In genomic region chr13:31190036-31190435, GRCm38 (mm10) we compare ENCODE assay signal across 23 mouse cellular contexts.
"Had no signal": no experiment of that assay in that cellular context is flagged by ENCODE, and none has a peak within 500 bp of the region (broad histone marks: within the 10 kb centered on the region; RNA-seq: fewer than 3 reads in every experiment).

No protein-coding gene starts in this region.

- H3K36me3 ChIP-seq: heart, embryonic 13.5 days; heart, embryonic 15.5 days; hindbrain, embryonic 13.5 days; hindbrain, embryonic 15.5 days; kidney, embryonic 15.5 days; limb, embryonic 13.5 days; limb, embryonic 15.5 days; liver, embryonic 12.5 days had no signal

- H3K27me3 ChIP-seq: heart, embryonic 13.5 days; heart, embryonic 15.5 days; hindbrain, embryonic 13.5 days; hindbrain, embryonic 15.5 days; liver, embryonic 12.5 days had no signal

- H3K4me3 ChIP-seq: gastrocnemius, adult 2 months; heart, embryonic 13.5 days; heart, embryonic 15.5 days; hindbrain, embryonic 13.5 days; hindbrain, embryonic 15.5 days; kidney, embryonic 15.5 days; layer of hippocampus, adult 2 months; limb, embryonic 13.5 days; limb, embryonic 15.5 days; liver, embryonic 12.5 days had no signal

- DNase-seq: gastrocnemius, adult 2 months; gastrocnemius, postnatal 10 days; gastrocnemius, postnatal 25 days; heart, adult 18-20 months; heart, postnatal 14 days; kidney, adult 11 months; kidney, adult 2 months; kidney, adult 9 months; kidney, postnatal 14 days; kidney, postnatal 36 days; left cerebral cortex, postnatal 4 days had no signal

- H3K4me2 ChIP-seq: heart, embryonic 11.5 days; heart, embryonic 13.5 days; heart, embryonic 15.5 days; hindbrain, embryonic 13.5 days; hindbrain, embryonic 15.5 days; kidney, embryonic 15.5 days; limb, embryonic 13.5 days; limb, embryonic 15.5 days; liver, embryonic 12.5 days had no signal

- ATAC-seq: hindbrain, postnatal 0 days; intestine, embryonic 16.5 days; liver, embryonic 12.5 days had no signal
